Mouse (Mus musculus) limb, embryonic 14.5 days (tissue): ENCODE measurements around the gene Nectin1. TPM values are rescaled to one million over a fixed set of nuclear protein-coding genes. Genes with fewer than 3 reads are reported as not detected.

ENCODE experiments used
- ATAC-seq: fragments of 200-750 bp; cut with Nextera tagmentation; 2 replicates; pipeline ENCODE4 v1.8.0; 2017; ENCODE audit warnings: low read depth, moderate number of reproducible peaks, moderate TSS enrichment; ENCODE audit not compliant: low FRiP score
- DNase-seq: peaks from one replicate; pipeline ENCODE4 v3.0.0-alpha.2; 2015; ENCODE audit warnings: low spot score
- H3K27ac ChIP-seq: fragments of 300-500 bp; sonication (generic); replicated peaks from 2 replicates; pipeline ENCODE4 v1.5.1; 2014; ENCODE audit warnings: low read depth, mild to moderate bottlenecking, low read length, moderate library complexity, mixed read lengths
- H3K27me3 ChIP-seq: fragments of 300-500 bp; sonication (generic); 2 replicates; pipeline ENCODE4 v1.6.1; 2014; ENCODE audit warnings: low read length, mixed read lengths; ENCODE audit not compliant: control insufficient read depth, insufficient read depth
- H3K36me3 ChIP-seq: fragments of 300-500 bp; sonication (generic); 2 replicates; pipeline ENCODE4 v1.6.1; 2014; ENCODE audit warnings: mild to moderate bottlenecking, low read length, moderate library complexity, mixed read lengths; ENCODE audit not compliant: control insufficient read depth, insufficient read depth
- H3K4me1 ChIP-seq: fragments of 300-500 bp; sonication (generic); 2 replicates; pipeline ENCODE4 v1.6.1; 2014; ENCODE audit warnings: antibody characterized with exemption, low read length, mixed read lengths; ENCODE audit not compliant: control insufficient read depth, insufficient read depth
- H3K4me2 ChIP-seq: fragments of 300-500 bp; sonication (generic); replicated peaks from 2 replicates; pipeline ENCODE4 v1.6.1; 2014; ENCODE audit warnings: low read depth, mild to moderate bottlenecking, low read length, moderate library complexity; ENCODE audit not compliant: severe bottlenecking
- H3K4me3 ChIP-seq: fragments of 300-500 bp; sonication (generic); replicated peaks from 2 replicates; pipeline ENCODE4 v1.5.1; 2014; ENCODE audit warnings: low read length
- H3K9ac ChIP-seq: fragments of 300-500 bp; sonication (generic); 2 replicates; pipeline ENCODE4 v1.6.1; 2014; ENCODE audit warnings: mild to moderate bottlenecking, low read depth, low read length, moderate library complexity; ENCODE audit not compliant: severe bottlenecking
- H3K9me3 ChIP-seq: fragments of 300-500 bp; sonication (generic); 2 replicates; pipeline ENCODE4 v1.6.1; 2016; ENCODE audit warnings: low read length; ENCODE audit not compliant: control insufficient read depth
- POLR2A ChIP-seq: fragments of 200-500 bp; IDR thresholded peaks from 2 replicates; pipeline ENCODE4 v1.8.0; 2012; ENCODE audit warnings: inconsistent platforms, mild to moderate bottlenecking, moderate library complexity, borderline replicate concordance; ENCODE audit not compliant: insufficient read depth, insufficient read length; ENCODE audit errors: extremely low read depth
- WGBS: fragments of 180-500 bp; shearing (Covaris S2); extraction: QIAGEN DNeasy Blood & Tissue Kit; methylation state at CpG from one replicate; pipeline ENCODE4 v1.1.7; 2014; 5-methylcytosine and 5-hydroxymethylcytosine counted together
- polyA plus RNA-seq, 2 experiments: library from polyadenylated mRNA; depleted of rRNA in 1 of 2; stranded (reverse) in 1 of 2; unstranded in 1 of 2; fragments of >200 nt; fragmentation: Nextera tagmentation in 1 of 2; extraction: Ambion mirVana in 1 of 2; gene quantifications; 2 replicates each; pipeline versions ENCODE4 v1.2.1 to v1.2.3; 2012 to 2014

Gene Nectin1
- polyA plus RNA-seq, 2 experiments, result 15.2 to 15.4 TPM

DNA sequence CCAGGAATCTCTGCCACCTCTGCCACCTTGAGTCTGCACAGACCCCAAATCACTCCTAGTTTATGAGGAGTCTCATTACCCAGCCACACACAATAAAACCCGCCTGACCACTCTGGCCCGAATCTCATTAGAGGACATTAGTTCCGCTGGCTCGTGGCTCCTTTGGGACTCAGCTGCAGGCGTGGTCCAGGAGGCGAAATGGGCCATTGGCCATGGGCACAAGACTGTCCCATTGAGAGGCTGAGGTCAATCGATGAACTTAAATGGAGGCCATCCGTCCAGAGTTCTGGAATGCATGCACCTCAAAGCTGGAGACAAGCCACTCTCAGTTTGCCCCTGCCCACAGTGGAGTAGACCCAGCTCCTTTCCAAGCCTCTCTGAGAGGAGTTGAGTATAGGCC, 7.3 kb downstream of the Nectin1 start:
- Histone ChIP-seq H3K36me3 (no peaks in the 10 kb centered on the region), H3K9ac (no peak overlapping the region), H3K4me1 (0 out of 2 replicates have a peak, but pooled peaks cover 3% of the 10 kb centered on the region), H3K27ac (no peak overlapping the region), H3K9me3 (no peaks in the 10 kb centered on the region), H3K4me2 (no peak overlapping the region), H3K27me3 (no peaks in the 10 kb centered on the region), H3K4me3 (no peak overlapping the region)
- ATAC-seq, result no peak
- 45% methylated on average over 8 of the region's 8 CpGs for WGBS
- TF ChIP-seq POLR2A, result no peak
- DNase-seq, result no peak

- DNase-seq, result no peak
- 76% methylated on average over 6 of the region's 6 CpGs for WGBS
- Histone ChIP-seq H3K4me3 (no peak overlapping the region), H3K27me3 (no peaks in the 10 kb centered on the region), H3K4me2 (no peak overlapping the region), H3K4me1 (peaks cover 9% of the 10 kb centered on the region), H3K36me3 (no peaks in the 10 kb centered on the region), H3K27ac (no peak overlapping the region), H3K9ac (no peak overlapping the region), H3K9me3 (no peaks in the 10 kb centered on the region)
- TF ChIP-seq POLR2A, result no peak
- ATAC-seq, result no peak
These were observed 9.7 kb downstream of the Nectin1 start for GRCm38 (mm10) chr9:43753481-43753880.

- Histone ChIP-seq H3K9me3 (no peaks in the 10 kb centered on the region), H3K4me3 (no peak overlapping the region), H3K4me2 (no peak overlapping the region), H3K4me1 (peaks cover 11% of the 10 kb centered on the region), H3K27ac (no peak overlapping the region), H3K36me3 (no peaks in the 10 kb centered on the region), H3K9ac (no peak overlapping the region), H3K27me3 (no peaks in the 10 kb centered on the region)
- no peak for DNase-seq
- no peak for ATAC-seq
- TF ChIP-seq POLR2A, result no peak
- 73% methylated on average over 5 of the region's 5 CpGs for WGBS
These were observed 10.3 kb downstream of the Nectin1 start for GRCm38 (mm10) chr9:43754083-43754482.

GRCm38 (mm10) chr9:43754768-43755197, 11.0 kb downstream of the Nectin1 start:
- no peak overlapping the region for H3K4me2 ChIP-seq
- H3K9me3 ChIP-seq, result no peaks in the 10 kb centered on the region
- DNase-seq, result no peak
- H3K4me1 ChIP-seq, result peaks cover 11% of the 10 kb centered on the region
- H3K36me3 ChIP-seq, result no peaks in the 10 kb centered on the region
- H3K27ac ChIP-seq, result no peak overlapping the region
- ATAC-seq, result no peak
- 36% methylated on average over 7 of the region's 9 CpGs for WGBS
- no peak for TF ChIP-seq POLR2A
- H3K9ac ChIP-seq, result no peak overlapping the region
- no peaks in the 10 kb centered on the region for H3K27me3 ChIP-seq
- H3K4me3 ChIP-seq, result no peak overlapping the region

GRCm38 (mm10) chr9:43755464-43755863, 11.7 kb downstream of the Nectin1 start:
- Histone ChIP-seq H3K27me3 (no peaks in the 10 kb centered on the region), H3K4me1 (peaks cover 11% of the 10 kb centered on the region), H3K9me3 (no peaks in the 10 kb centered on the region), H3K4me2 (no peak overlapping the region), H3K27ac (no peak overlapping the region), H3K4me3 (no peak overlapping the region), H3K36me3 (no peaks in the 10 kb centered on the region), H3K9ac (no peak overlapping the region)
- no peak for TF ChIP-seq POLR2A
- ATAC-seq (no peak), DNase-seq (no peak)
- WGBS, result 55% methylated on average over 4 of the region's 4 CpGs

GRCm38 (mm10) chr9:43755928-43756327, 12.1 kb downstream of the Nectin1 start:
- DNase-seq (no peak), ATAC-seq (no peak)
- Histone ChIP-seq H3K9me3 (no peaks in the 10 kb centered on the region), H3K36me3 (no peaks in the 10 kb centered on the region), H3K4me1 (peaks cover 11% of the 10 kb centered on the region), H3K27me3 (no peaks in the 10 kb centered on the region), H3K27ac (no peak overlapping the region), H3K9ac (no peak overlapping the region), H3K4me3 (no peak overlapping the region), H3K4me2 (no peak overlapping the region)
- 84% methylated on average over 2 of the region's 2 CpGs for WGBS
- no peak for TF ChIP-seq POLR2A
